Mouse (Mus musculus) left cerebral cortex, postnatal 4 days (tissue): ENCODE results near the gene Plpp4. TPM values are rescaled to one million over a fixed set of nuclear protein-coding genes. Genes with fewer than 3 reads are reported as not detected.
A peak's percentile ranks its signal among the peaks of the same experiment; 100 is the strongest.

ENCODE experiments used
- DNase-seq: peaks from one replicate; pipeline ENCODE4 v3.0.0-alpha.2; 2022
- intact Hi-C: fragments of 180-260 bp; cut with DNase I; formaldehyde crosslinking; loops from one replicate; pipeline ENCODE4 v1.15.1; 2025
- total RNA-seq, 2 experiments: library from RNA; stranded (reverse); gene quantifications; 2 replicates each; pipeline ENCODE4 v1.2.3; 2021

The Plpp4 gene
- total RNA-seq, 2 experiments from 2014 or later: 4.8 to 7.4 TPM

DNA sequence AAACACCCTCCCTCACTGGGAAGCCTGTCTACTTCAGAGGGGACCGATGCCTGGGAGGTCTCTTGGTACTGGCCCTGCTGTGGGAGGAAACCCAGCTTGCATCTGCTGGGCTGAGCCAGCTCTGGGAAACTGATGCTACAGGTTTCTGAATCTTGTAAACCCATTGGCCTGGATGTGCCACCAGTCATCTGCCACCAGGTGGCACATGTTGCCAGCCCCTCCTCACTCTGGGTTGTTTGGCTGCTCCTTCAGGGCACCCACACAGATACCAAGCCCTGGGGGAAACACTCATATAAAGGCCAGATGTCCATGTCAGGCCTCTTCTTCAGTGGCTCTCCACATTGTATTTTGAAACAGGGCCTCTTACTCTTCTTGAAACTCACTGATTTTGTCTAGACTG is 36.4 kb downstream of the Plpp4 start:
- DNase-seq: peak; percentile 15
- intact Hi-C loops: no loop called here

DNA sequence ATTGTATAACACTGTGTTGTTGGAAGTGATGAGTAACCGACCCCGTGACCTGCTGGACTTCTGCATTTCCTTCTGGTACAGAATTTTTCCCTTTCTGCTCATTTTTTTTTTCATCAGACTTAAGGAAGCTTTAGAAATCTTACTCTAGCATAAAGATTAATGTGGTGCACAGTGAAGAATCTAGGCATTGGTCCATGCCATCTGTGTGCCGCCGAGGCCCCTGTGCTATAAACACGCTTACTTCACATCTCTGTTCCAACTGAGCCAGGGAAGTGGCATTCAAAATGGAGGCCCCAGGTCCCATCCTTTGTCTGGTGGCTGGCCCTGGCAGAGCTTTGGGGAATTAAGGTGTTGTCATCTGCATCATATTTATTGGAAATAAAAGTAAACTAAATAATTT is 44.8 kb downstream of the Plpp4 start:
- DNase-seq: no peak
- intact Hi-C loops: no loop called here

DNA sequence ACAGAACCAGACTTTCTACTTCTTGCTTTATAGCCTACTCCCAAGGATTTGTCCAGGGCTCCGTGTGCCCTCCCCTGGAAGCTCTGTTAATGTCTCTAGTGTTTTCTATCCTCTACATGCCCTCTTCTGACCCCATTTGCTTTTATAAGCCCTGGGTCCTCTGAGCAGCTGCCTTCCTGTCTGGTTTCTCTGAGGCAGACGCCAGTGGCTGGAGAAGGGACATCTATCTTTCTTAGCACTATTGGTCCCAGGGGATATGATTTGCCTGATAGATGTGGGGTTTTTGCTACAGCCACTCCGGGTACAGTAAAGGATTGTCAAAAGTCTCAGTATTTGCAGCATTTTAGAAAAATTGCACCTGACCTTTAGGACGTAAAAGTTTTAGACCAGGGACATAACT is 46.5 kb downstream of the Plpp4 start:
- DNase-seq: no peak
- intact Hi-C loops: no loop called here

DNA sequence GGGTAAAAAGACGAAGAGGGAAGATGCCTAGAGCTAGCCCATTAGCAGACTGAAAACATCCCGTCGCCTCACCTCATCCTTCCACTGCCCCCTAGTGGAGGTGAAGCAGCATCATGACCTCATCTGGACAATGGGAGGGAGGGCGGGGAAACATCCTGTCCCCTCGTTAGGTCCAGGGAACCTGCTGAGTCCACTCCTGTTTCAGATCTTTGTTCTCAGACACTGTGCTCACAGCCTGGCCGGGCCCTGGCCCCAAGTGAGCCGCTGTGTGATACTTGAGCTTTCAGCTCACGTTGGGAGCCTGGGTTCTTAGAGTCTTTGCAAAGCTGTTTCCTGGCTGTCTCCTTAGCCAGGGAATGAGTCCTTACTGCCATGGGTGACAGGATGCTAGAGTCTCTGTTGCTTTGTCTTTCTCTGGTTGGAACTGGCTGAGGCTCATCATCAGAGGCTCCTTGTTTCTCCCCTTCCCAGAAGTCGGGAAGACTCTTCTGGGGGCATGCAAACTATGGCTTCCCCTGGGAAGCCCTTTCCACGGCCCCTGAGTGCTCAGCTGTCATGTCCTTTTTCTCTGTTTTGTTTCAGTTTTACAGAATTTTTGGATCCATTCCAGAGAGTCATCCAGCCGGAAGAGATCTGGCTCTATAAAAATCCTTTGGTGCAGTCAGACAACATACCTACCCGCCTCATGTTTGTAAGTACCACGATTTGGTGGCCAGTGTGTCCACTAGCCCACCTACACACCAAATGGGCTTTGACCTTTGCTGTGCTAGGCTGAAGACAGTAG is 50.4 kb downstream of the Plpp4 start:
- peak; percentile 20 for DNase-seq
- intact Hi-C loops: no loop called here

DNA sequence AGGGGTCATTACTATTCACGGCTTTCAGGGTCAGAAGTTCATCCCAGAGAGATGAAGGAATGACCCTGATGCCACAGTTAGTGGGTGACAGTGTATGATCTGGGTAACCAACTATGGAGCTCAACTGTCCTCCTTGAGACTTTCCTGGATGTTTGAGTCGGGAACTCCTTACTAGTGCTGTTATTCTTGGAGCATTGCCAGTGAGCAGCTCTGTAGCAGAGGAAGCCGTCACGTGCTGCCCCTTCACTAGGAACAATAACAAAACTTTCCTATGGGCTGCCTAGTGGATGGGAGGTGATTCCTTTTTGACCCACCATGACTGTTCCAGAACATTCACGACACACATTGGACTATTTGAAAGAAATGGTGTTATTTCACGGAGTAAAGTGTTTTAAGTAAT is 51.8 kb downstream of the Plpp4 start:
- no peak for DNase-seq
- intact Hi-C loops: no loop called here

DNA sequence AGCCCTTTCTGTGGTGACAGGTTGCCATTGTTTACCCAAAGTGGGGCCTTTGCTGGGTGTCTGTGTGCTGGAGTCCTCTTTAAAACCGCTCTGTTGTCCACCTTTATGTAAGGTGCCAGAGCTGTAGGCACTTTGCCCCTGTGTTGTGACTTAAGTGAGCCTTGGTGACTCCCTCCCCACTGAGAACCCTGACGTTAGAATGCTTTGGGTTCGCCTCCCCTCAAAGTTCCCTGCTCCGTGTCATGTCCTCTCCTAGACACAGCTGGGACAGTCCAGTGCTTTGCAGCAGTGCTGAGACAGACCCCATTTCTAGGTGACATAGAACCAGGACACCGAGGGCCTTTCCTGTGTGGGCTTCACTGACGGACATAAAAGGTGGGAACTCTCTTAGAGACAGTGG is 55.7 kb downstream of the Plpp4 start:
- intact Hi-C loops: no loop called here
- no peak for DNase-seq

DNA sequence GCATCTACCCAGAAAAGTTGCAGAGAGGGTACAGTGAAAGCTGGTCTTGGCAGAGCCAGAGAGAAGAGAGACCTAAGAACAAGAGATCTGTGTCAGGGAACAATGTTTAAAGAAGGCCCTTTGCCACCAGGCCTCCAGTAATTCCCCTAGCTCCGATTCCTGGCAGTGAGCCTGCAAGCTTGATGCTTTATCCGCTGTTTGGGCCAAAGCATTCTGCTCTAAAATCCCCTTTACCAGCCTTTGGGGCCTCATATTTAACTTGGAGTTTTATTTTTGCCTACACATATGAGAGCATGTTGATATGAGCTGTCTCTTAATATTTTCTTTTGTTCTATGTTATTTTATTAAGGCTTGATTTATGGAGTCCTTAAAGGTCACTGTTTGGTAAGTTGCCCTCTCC is 57.1 kb downstream of the Plpp4 start:
- DNase-seq: peak; percentile 37
- intact Hi-C loops: no loop called here

DNA sequence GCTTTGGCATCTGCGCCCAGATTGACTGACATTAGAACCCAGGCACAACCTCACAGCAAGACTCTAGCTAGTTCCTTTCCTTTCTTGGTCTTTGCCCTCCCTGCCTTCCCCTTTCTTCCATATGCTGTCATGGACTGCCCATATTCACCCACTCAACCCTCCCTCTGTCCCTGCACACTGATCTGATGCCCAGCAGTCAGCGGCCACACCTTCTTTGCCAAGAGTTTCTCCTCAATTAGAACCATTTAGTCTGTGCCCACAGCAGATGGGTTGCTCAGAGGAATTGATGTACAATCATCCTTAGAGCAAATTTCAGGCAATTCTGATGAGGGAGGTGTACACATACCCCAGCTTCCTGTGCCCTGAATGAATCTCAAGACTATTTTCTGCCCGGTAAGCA is 83.3 kb downstream of the Plpp4 start:
- intact Hi-C loops: no loop called here
- DNase-seq: peak; percentile 10

DNA sequence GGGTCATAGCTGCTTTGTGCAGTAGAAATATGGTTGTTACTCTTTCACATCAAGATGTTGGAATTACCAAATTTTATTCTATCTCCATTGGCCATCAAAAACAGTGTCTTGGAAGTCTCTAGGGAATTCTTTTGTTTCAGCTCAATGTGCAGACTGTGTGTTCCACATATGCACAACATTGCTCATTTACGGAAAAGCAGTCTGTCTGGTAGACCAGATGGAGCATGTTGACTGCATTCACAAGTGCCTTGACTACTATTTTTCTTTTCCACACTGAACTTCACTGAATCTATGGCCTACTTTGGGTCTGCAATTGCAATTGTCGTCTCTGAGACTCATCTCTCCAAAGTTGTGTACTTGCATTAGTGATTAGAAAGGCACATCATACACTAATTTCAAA is 98.7 kb downstream of the Plpp4 start:
- intact Hi-C loops: no loop called here
- no peak for DNase-seq

DNA sequence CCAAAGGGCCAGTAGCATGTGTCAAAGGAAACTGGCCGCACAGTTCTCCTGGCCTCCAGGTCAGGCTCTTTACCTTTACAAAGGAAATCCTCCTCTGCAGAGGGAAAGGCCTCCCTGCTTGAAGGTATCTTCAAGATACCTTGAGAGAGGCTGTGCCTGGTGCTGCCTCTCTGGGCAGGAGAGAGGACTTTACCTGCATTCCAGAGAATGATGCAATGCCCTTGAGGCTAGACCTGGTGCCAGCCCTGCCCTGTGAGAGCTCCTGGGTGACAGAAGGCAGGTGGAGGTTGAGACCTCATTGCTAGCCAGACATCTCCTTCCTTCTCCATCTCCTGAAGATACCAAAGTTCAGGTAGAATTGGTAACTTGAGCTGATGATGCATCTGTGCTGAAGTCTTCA is 118.5 kb downstream of the Plpp4 start:
- DNase-seq: no peak
- intact Hi-C loops: no loop called here

DNA sequence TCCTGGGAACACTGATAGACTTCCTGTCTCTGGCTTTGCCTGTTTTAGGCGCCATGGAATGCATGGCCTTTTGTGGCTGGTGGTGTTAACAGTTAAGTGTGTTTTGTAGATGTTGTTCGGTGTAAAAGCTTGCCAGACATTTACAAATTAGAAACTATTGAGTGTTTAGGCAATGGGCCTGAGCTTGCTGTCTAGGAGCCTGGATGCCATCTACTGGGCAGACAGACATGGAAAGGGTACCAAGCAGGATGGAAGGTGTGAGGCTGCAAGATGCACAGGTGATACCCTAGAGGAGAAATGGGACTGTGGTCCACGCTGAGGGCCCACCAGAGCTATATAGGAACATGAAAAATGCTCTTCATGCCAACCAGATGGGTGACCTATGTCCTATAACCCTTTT is 128.3 kb downstream of the Plpp4 start:
- intact Hi-C loops: no loop called here
- no peak for DNase-seq

DNA sequence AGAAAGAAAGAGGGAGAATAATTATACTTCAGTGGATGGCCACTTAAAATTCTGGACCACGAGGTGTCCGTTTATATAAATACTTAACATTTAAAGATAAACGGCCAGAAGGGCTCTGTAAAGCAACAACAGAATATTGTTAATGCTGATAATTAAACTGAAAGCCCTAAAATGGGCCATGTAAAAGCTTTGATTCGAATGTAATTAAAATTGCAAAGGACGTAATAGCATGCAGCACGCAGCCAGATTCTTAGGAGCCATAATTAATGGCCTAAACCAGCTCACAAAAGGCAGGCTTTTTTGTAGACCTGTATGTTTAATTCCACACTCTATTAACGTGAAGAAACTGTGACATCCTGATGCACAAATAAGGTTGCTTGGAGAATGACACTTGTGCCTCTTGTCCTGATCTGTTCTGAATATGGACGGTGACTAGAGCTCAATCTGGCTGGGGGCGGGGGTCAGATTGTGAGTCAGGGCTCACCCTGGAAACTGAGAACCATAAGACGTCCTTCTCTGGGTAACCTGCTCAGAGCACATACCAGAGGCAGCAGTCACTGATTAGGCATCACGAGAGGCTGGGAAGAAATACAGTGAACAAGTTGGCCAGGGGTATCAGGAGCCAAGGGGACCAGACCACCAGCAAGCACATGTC is 136.1 kb downstream of the Plpp4 start:
- DNase-seq: no peak
- intact Hi-C loops: no loop called here

DNA sequence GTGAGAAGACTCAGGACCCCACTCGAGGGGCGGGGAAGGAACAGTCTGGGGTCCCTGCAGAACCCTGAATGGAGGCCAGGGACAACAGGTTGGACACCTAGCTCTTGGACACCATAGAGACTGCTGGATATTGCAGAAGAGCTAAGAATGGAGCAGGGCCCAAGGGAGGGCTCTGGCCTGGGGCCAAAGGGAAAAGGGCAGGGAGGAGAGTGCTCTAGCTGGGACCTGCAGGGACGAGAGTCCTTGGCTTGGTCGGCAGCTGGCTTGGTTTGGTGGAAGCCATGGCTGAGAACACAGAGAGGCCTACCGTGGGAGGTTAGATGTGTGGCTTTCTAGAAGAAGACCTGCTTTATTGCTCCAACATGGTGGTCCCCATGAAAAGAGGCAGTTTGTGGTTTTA is 139.7 kb downstream of the Plpp4 start:
- intact Hi-C loops: no loop called here
- DNase-seq: no peak

DNA sequence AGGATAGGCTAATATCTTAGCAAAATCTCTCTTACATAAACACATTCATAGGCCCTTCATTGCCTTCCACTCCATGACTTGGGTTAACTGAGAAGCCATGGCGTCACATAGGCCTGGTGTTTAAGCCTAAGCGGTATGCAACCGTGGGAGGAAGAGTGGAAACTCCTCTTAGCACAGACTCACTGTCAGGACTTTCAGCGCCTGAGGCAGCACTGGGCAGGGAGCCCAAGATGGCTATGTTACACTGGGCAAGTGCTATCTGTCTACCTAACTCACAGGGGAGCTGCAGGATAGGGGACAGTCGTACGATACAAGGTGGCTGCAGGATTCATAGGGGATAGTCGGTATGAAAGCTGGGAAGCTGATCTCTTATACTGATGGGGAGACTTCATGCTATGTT is 142.2 kb downstream of the Plpp4 start:
- intact Hi-C loops: no loop called here
- DNase-seq: peak; percentile 74

DNA sequence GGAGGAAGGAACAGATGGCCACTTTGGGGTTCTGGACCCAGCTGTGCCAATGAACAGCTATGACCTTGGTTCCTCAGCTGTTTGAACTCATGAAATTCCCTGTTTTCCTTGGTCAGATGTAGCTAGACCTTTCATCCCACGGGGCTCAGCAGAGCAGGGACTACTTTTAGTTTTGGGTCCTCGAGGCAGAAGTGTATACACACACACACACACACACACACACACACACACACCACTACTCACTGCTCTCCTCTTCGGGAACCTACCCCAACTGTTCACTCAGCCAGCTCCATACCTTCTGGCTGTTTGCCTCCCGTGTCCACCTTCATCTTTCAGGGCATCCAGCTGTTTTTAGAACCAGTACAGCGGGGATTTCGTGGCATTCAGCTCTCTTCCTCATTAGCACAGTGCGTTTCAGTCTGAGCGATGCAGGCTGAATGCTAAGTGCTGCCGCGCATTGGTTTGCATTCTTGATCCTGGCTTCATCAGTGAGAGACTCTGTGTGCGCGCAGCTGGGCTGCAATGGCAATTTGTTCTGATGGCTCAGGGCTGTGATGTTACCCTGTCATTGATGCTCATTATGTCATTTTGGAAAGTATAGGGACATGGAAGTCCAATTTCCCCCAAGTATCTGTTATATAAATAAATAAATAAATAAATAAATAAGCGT is 146.0 kb downstream of the Plpp4 start:
- peak; percentile 10 for DNase-seq
- intact Hi-C loops: no loop called here

DNA sequence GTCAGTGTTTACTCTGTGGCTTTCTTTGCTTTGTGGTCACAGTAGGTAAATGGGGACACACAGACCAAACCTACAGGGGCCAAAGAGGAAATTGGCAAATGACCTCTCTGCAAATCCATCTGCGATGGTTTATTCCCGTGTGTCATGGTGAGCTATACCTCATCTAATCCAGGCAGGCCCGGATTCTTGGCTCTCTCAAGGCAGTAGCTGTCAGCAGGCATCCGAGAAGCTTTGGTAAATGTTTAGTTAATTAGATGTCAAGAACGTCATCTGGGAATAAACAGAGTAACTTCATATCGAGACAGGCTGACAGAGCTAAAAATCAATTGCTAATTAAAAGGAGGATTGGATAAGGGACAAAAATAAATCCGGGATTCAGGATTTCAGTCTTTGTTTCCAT is 149.2 kb downstream of the Plpp4 start:
- DNase-seq: no peak
- intact Hi-C loops: no loop called here

DNA sequence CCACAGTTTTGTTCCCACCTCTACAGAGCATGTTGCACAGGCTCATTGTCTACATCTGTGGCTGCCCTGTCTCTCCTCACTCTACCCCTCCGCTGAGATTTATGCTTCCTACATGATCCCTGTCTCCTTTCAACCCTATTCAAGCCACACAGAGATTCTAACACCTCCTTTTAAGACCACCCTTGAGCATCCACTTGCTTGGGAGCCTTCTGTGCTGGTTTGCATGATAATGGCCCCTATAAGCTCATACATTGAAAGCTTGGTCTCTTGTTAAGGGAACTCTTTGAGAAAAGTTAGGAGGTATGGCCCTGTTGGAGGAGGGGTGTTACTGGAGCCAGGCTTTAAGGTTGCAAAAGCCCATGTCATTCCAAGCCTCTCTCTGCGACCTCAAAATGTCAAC is 155.9 kb downstream of the Plpp4 start:
- intact Hi-C loops: no loop called here
- no peak for DNase-seq

DNA sequence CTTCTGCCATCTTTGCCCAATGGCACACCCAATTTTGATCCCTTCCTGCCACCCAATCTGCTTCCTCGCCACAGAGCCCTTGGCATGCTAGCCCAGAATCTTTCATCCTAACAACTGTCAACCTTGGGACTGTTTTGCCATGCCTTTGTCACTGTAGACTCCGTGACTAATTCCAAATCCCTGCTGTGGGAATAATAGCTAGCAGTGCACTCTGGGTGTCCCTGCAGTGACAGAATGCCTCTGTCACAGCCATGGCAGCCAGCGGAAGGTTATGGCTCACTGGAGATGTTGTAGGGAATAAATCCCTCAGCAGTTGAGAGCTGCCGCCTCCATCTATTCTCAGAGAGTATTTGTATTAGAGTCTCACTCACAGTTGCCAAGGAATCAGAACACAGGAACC is 158.3 kb downstream of the Plpp4 start:
- intact Hi-C loops: no loop called here

DNA sequence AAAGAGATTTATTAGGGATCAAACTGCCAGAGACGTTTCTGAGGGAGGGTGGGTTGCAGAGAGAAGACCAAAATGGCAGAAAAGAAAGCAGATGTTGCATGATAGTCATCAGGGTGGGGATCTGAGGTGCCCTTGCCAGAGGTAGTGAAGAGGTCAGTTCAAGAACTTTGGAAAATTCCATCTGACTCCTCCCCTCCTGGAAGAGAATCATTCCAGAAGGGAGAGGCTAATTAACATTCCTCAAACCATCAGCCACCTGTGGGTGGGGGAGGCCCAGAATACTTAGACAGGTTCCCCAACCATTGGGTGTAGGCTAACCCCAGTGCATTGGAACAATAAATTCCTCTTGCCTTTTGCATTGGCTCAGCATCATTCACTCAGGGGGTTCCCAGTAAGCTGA is 164.3 kb downstream of the Plpp4 start:
- intact Hi-C loops: no loop called here
- no peak for DNase-seq

More for the DNA sequence above, 158.3 kb downstream of the Plpp4 start:
- peak; percentile 40 for DNase-seq

DNA sequence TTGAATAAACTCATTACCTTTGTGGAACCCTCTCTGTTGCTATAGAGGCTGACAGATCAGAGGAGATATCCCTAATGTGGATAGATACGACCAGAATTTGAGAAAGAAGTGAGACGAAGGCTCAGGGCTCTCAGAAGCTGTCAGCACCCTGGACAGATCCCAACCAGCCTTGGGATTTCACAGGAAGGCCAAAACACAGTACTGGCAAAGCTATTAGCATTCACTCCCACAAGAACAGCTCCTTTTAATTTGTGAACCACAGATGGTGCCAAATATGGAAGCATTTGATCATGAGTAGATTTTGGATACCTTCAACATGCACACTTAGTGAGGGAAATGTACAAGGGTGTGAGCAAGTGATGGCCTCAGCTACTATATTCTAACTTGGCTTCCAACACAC is 168.7 kb downstream of the Plpp4 start:
- intact Hi-C loops: no loop called here
- no peak for DNase-seq

DNA sequence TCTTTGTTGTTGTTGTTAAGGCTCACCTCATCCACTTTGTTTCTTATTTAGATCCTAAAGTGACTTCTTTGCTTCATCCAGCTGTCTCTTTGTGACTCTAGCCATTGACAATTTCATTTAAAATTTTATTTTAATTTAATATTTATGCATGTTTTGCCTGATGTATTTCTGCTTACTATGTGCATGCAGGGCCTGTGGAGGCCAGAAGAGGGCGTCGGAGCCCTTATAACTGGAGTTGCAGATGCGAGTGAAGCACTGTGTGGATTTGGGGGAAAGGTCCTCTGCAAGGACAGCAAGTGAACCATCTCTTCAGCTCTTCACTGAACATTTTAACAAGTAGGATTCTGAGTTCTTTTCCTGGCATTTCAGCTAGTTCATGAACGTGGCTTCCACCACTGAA is 172.0 kb downstream of the Plpp4 start:
- intact Hi-C loops: no loop called here
- no peak for DNase-seq

DNA sequence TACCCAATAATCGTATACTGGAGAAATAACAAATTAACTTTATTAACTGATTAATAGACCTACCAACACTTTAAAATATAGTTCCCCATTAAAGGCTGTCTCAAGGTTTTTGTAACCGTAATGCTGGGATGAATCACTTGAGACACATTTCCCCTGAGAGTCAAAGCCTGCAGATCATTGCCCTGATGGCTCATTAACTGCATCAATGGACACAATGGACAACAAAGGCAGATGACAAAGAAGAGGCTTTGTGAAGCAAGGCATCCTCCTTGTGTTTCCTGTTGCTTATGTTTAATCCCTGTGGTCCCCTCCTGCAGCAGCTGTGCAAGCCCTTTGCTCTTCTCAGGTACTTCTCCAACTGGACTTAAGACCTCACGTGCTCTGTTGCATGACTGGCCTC is 173.1 kb downstream of the Plpp4 start:
- intact Hi-C loops: no loop called here
- DNase-seq: no peak
